Mouse (Mus musculus): ENCODE measurements around the gene 2210016F16Rik. TPM values are rescaled to one million over a fixed set of nuclear protein-coding genes. Genes with fewer than 3 reads are reported as not detected.
A peak's percentile ranks its signal among the peaks of the same experiment; 100 is the strongest.
"Not testable (repeated sequence)": the region's sequence is repeated elsewhere in the genome, so short reads cannot be mapped to it uniquely, and the experiment has no call there.

The 2210016F16Rik gene
- polyA plus RNA-seq, 1 experiment from 2014 or later, result 22.5 TPM

- H3K9ac ChIP-seq (ENCODE audit: low read length), result no peak overlapping the region
- no peak overlapping the region for H3K27ac ChIP-seq (replicated peaks; ENCODE audit: low read depth, low read length)
- WGBS, result 94% methylated on average over 4 of the region's 4 CpGs
- no peaks in the 10 kb centered on the region for H3K36me3 ChIP-seq (ENCODE audit: control insufficient read depth, insufficient read depth, low read length)
- ATAC-seq (ENCODE audit: insufficient number of reproducible peaks, low FRiP score, low TSS enrichment, low read depth) (no peak), DNase-seq (ENCODE audit: low spot score) (no peak)
- H3K4me1 ChIP-seq (ENCODE audit: control insufficient read depth, insufficient read depth, low read length), result no peaks in the 10 kb centered on the region
- no peak overlapping the region for H3K4me3 ChIP-seq (ENCODE audit: low read depth, low read length)
- H3K27me3 ChIP-seq (ENCODE audit: control insufficient read depth, insufficient read depth, low read length), result no peaks in the 10 kb centered on the region
- no peaks in the 10 kb centered on the region for H3K9me3 ChIP-seq (ENCODE audit: control insufficient read depth, low read length)
- no peak overlapping the region for H3K4me2 ChIP-seq (ENCODE audit: low read depth, severe bottlenecking)
These were observed 26.0 kb upstream of the 2210016F16Rik start for GRCm38 (mm10) chr13:58411073-58411472.

- not testable (repeated sequence) for H3K36me3 ChIP-seq (ENCODE audit: control insufficient read depth, insufficient read depth, low read length); ATAC-seq (ENCODE audit: insufficient number of reproducible peaks, low FRiP score, low TSS enrichment, low read depth); H3K4me1 ChIP-seq (ENCODE audit: control insufficient read depth, insufficient read depth, low read length); H3K27me3 ChIP-seq (ENCODE audit: control insufficient read depth, insufficient read depth, low read length); H3K9me3 ChIP-seq (ENCODE audit: control insufficient read depth, low read length); DNase-seq (ENCODE audit: low spot score)
- WGBS, result 10% methylated on average over 16 of the region's 17 CpGs
- H3K4me3 ChIP-seq (ENCODE audit: low read depth, low read length), result peak within 1 kb of the TSS; percentile 99
- peak within 1 kb of the TSS; percentile 99 for H3K27ac ChIP-seq (replicated peaks; ENCODE audit: low read depth, low read length)
- peak within 1 kb of the TSS; percentile 100 for H3K9ac ChIP-seq (ENCODE audit: low read length)
- peak within 1 kb of the TSS; percentile 44 for H3K4me2 ChIP-seq (ENCODE audit: low read depth, severe bottlenecking)
These were observed 18.2 kb upstream of the 2210016F16Rik start, which contains the start of gene Hnrnpk for GRCm38 (mm10) chr13:58403243-58403642. Hnrnpk (minus strand) TSS chr13:58403343.

GRCm38 (mm10) chr13:58402744-58403110 is 17.7 kb upstream of the 2210016F16Rik start:
- peak overlapping the region; percentile 44 for H3K4me2 ChIP-seq (ENCODE audit: low read depth, severe bottlenecking)
- H3K4me1 ChIP-seq (ENCODE audit: control insufficient read depth, insufficient read depth, low read length), result no peaks in the 10 kb centered on the region
- no peaks in the 10 kb centered on the region for H3K27me3 ChIP-seq (ENCODE audit: control insufficient read depth, insufficient read depth, low read length)
- H3K4me3 ChIP-seq (ENCODE audit: low read depth, low read length), result peak overlapping the region; percentile 99
- peaks cover 2% of the 10 kb centered on the region for H3K36me3 ChIP-seq (ENCODE audit: control insufficient read depth, insufficient read depth, low read length)
- no peaks in the 10 kb centered on the region for H3K9me3 ChIP-seq (ENCODE audit: control insufficient read depth, low read length)
- peak; percentile 38; the same call in 1 of the 2 replicates for ATAC-seq (ENCODE audit: insufficient number of reproducible peaks, low FRiP score, low TSS enrichment, low read depth)
- peak overlapping the region; percentile 99 for H3K27ac ChIP-seq (replicated peaks; ENCODE audit: low read depth, low read length)
- under 1% methylated on average over 20 of the region's 48 CpGs for WGBS
- no peak for DNase-seq (ENCODE audit: low spot score)
- peak overlapping the region; percentile 100 for H3K9ac ChIP-seq (ENCODE audit: low read length)

- under 1% methylated on average over 82 of the region's 91 CpGs for WGBS
- peak within 1 kb of the TSS; percentile 99 for H3K27ac ChIP-seq (replicated peaks; ENCODE audit: low read depth, low read length)
- no peaks in the 10 kb centered on the region for H3K27me3 ChIP-seq (ENCODE audit: control insufficient read depth, insufficient read depth, low read length)
- H3K4me3 ChIP-seq (ENCODE audit: low read depth, low read length), result peak within 1 kb of the TSS; percentile 99
- H3K36me3 ChIP-seq (ENCODE audit: control insufficient read depth, insufficient read depth, low read length), result peaks cover 4% of the 10 kb centered on the region
- H3K4me2 ChIP-seq (ENCODE audit: low read depth, severe bottlenecking), result peak within 1 kb of the TSS; percentile 62
- H3K9me3 ChIP-seq (ENCODE audit: control insufficient read depth, low read length), result no peaks in the 10 kb centered on the region
- peak within 1 kb of the TSS; percentile 100 for H3K9ac ChIP-seq (ENCODE audit: low read length)
- no peaks in the 10 kb centered on the region for H3K4me1 ChIP-seq (ENCODE audit: control insufficient read depth, insufficient read depth, low read length)
- DNase-seq (ENCODE audit: low spot score) (peak; percentile 99), ATAC-seq (ENCODE audit: insufficient number of reproducible peaks, low FRiP score, low TSS enrichment, low read depth) (peak; percentile 95)
These were observed 17.1 kb upstream of the 2210016F16Rik start, which contains the start of gene Rmi1 for GRCm38 (mm10) chr13:58402003-58402743. Rmi1 (plus strand) TSS chr13:58402248.

GRCm38 (mm10) chr13:58401135-58402002 is 16.3 kb upstream of the 2210016F16Rik start:
- no peaks in the 10 kb centered on the region for H3K27me3 ChIP-seq (ENCODE audit: control insufficient read depth, insufficient read depth, low read length)
- H3K4me1 ChIP-seq (ENCODE audit: control insufficient read depth, insufficient read depth, low read length), result no peaks in the 10 kb centered on the region
- peak overlapping the region; percentile 100 for H3K9ac ChIP-seq (ENCODE audit: low read length)
- no peaks in the 10 kb centered on the region for H3K9me3 ChIP-seq (ENCODE audit: control insufficient read depth, low read length)
- H3K4me2 ChIP-seq (ENCODE audit: low read depth, severe bottlenecking), result peak overlapping the region; percentile 62
- ATAC-seq (ENCODE audit: insufficient number of reproducible peaks, low FRiP score, low TSS enrichment, low read depth) (peak; percentile 37; the same call in 1 of the 2 replicates), DNase-seq (ENCODE audit: low spot score) (peak; percentile 85)
- WGBS, result 1% methylated on average over 58 of the region's 100 CpGs
- H3K4me3 ChIP-seq (ENCODE audit: low read depth, low read length), result peak overlapping the region; percentile 99
- peaks cover 4% of the 10 kb centered on the region for H3K36me3 ChIP-seq (ENCODE audit: control insufficient read depth, insufficient read depth, low read length)
- peak overlapping the region; percentile 99 for H3K27ac ChIP-seq (replicated peaks; ENCODE audit: low read depth, low read length)

- Histone ChIP-seq H3K4me3 (ENCODE audit: low read depth, low read length) (peak overlapping the region; percentile 99), H3K4me1 (ENCODE audit: control insufficient read depth, insufficient read depth, low read length) (no peaks in the 10 kb centered on the region), H3K9ac (ENCODE audit: low read length) (peak overlapping the region; percentile 100), H3K27ac (replicated peaks; ENCODE audit: low read depth, low read length) (no peak overlapping the region), H3K4me2 (ENCODE audit: low read depth, severe bottlenecking) (peak overlapping the region; percentile 62), H3K36me3 (ENCODE audit: control insufficient read depth, insufficient read depth, low read length) (peaks cover 10% of the 10 kb centered on the region), H3K9me3 (ENCODE audit: control insufficient read depth, low read length) (no peaks in the 10 kb centered on the region), H3K27me3 (ENCODE audit: control insufficient read depth, insufficient read depth, low read length) (no peaks in the 10 kb centered on the region)
- 1% methylated on average over 11 of the region's 11 CpGs for WGBS
- ATAC-seq (ENCODE audit: insufficient number of reproducible peaks, low FRiP score, low TSS enrichment, low read depth), result no peak
- DNase-seq (ENCODE audit: low spot score), result no peak
These were observed 15.6 kb upstream of the 2210016F16Rik start for GRCm38 (mm10) chr13:58400576-58400975.

- H3K9me3 ChIP-seq (ENCODE audit: control insufficient read depth, low read length), result no peaks in the 10 kb centered on the region
- H3K27ac ChIP-seq (replicated peaks; ENCODE audit: low read depth, low read length), result no peak overlapping the region
- 90% methylated on average over 13 of the region's 13 CpGs for WGBS
- H3K4me2 ChIP-seq (ENCODE audit: low read depth, severe bottlenecking), result no peak overlapping the region
- no peak for ATAC-seq (ENCODE audit: insufficient number of reproducible peaks, low FRiP score, low TSS enrichment, low read depth)
- DNase-seq (ENCODE audit: low spot score), result no peak
- no peak overlapping the region for H3K9ac ChIP-seq (ENCODE audit: low read length)
- no peaks in the 10 kb centered on the region for H3K4me1 ChIP-seq (ENCODE audit: control insufficient read depth, insufficient read depth, low read length)
- peaks cover 16% of the 10 kb centered on the region for H3K36me3 ChIP-seq (ENCODE audit: control insufficient read depth, insufficient read depth, low read length)
- no peak overlapping the region for H3K4me3 ChIP-seq (ENCODE audit: low read depth, low read length)
- H3K27me3 ChIP-seq (ENCODE audit: control insufficient read depth, insufficient read depth, low read length), result no peaks in the 10 kb centered on the region
These were observed 12.6 kb upstream of the 2210016F16Rik start for GRCm38 (mm10) chr13:58397651-58398050.

GRCm38 (mm10) chr13:58394392-58394791 is 9.4 kb upstream of the 2210016F16Rik start:
- not testable (repeated sequence) for H3K27me3 ChIP-seq (ENCODE audit: control insufficient read depth, insufficient read depth, low read length); ATAC-seq (ENCODE audit: insufficient number of reproducible peaks, low FRiP score, low TSS enrichment, low read depth); DNase-seq (ENCODE audit: low spot score); H3K4me3 ChIP-seq (ENCODE audit: low read depth, low read length); H3K4me1 ChIP-seq (ENCODE audit: control insufficient read depth, insufficient read depth, low read length); H3K9me3 ChIP-seq (ENCODE audit: control insufficient read depth, low read length); H3K27ac ChIP-seq (replicated peaks; ENCODE audit: low read depth, low read length); H3K4me2 ChIP-seq (ENCODE audit: low read depth, severe bottlenecking); H3K9ac ChIP-seq (ENCODE audit: low read length)
- peaks cover 20% of the 10 kb centered on the region for H3K36me3 ChIP-seq (ENCODE audit: control insufficient read depth, insufficient read depth, low read length)
- WGBS, result 85% methylated on average over 11 of the region's 11 CpGs

All from limb, embryonic 11.5 days (tissue).